Mouse (Mus musculus): Measurements from ENCODE around the gene Ccni.

Gene Ccni

DNA sequence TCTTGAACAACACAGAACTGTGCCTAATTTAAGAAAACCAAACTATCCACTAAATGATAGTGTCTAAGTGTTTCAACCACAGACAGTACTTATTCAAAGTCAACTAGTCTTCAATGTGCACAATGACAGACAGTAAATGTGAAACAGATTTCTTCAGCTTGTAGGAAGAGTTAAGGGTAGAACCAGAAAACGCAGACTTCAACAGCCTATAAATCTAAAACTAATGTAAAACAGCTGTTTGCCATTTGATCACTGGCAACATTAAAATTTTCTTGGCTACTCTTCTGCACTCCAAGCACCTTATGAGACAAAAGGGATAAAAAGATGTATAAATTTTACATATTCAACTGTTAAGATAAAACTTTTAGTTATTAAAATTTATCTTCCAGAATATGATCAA lies 5.1 kb downstream of the Ccni start:
- DNase-seq (ENCODE audit: low spot score in 2 of 2) = no peak

DNA sequence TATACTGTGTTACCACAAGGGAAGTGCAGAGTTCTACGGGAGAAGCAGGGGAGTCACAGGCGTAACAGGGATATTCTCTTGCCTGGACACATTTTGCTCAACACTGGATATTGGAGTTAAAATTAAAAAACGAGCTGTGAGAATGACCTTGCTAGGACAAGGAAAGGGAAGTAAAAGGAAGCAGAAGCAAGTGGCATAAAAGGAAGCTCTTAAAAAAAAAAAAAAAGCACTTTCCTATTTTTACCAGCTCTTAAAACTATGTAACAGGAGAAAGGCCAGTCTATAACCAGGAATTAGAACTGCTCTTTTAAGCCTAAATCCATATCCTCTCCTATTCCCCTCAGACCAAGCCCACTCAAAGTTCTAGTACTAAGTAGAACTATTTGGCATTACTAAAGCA lies 8.1 kb downstream of the Ccni start:
- no peak for DNase-seq (ENCODE audit: low spot score in 2 of 2)

DNA sequence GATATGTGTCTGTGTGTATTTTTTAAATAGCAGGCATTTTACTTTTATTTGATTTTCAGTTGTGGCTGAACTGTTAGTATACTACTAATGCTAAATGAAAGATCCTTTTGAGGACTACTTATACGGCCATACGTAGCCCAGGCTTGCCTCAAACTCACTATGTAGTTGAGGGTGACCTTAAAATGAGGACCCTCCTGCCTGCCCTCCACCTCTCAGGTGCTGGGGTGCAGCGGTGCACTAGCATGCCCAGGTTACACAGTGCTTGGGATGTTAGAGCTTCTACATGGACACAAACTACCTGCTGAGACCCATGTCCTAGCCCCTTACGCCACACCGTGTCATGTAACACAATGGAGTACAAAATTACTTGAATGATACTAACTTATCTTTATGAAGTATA lies 15.9 kb downstream of the Ccni start:
- no peak for DNase-seq (ENCODE audit: low spot score in 2 of 2)

DNA sequence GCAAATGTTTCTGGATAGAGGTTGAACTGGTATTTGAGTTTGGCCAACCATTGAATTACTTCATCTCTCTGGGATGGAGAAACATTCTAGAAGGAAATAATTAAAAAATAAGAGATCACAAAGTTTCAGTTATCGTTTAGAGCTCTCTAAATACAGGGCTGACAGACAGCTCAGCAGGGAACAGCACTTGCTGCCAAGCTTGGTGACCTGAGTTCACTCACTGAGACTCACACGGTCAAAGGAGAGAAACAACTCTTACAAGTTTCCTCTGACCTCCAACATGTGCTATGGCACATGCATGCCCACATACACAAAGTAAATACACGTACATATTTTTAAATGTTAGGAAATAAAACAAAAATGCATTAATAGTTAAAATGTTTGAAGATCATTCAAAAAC lies 16.7 kb downstream of the Ccni start:
- no peak for DNase-seq (ENCODE audit: low spot score in 2 of 2)

DNA sequence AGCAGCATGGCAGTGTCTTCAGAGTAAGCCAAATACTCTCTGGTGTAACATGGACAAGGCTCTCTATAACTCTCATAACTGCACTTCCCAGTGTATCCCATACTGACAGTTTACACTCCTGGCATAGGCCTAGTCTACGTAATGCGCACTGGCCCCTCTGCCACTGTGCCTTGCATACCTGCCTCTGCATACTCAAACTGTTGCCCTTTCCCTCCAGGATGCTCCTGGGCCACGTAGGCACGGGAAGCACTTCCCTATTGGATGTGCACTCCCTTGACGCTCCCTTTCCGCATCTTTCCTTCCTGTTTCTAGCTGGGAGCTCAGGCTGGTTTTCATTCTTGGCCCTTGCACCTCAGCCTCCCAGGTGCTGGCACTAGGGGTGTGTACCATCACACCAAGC lies 21.7 kb downstream of the Ccni start:
- DNase-seq (ENCODE audit: low spot score in 2 of 2) = no peak

DNA sequence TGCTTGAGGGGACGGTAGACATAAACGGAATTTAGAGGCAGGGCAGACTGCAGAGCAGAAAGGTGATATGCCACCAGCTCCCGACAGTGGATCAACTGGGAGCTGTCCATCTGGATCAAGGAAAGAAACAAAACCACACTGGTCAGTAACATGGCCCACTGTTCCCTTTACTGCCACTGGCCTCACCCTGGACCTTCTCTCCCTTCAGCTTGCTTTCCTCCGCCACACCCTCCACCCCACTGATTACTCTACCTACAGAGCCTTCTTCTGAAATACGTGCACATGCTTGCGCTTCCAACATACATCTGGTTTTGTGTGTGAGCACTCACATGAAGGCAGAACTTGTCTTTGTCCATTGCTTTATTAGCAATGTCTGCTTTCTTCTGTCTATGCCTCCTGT lies 23.0 kb downstream of the Ccni start:
- DNase-seq (ENCODE audit: low spot score in 2 of 2) = no peak

DNA sequence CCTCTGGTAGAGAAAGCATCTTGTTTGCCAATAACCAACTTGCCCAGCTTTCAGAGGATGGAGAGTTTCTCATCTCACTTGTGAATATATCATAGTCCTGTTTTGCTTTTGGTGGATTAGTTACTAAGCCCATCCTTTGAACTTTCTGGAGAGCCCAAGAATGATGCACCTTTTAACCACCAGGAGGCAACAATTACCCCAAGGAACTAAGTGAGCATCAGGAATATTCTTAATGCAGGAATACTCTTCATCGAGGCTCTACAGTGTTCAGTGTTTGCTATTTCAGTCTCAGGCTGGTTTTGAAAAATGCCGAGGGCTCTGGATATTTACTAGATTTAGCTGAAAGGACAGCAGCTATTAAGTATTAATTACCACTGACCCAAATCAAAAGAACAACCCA lies 26.0 kb downstream of the Ccni start:
- DNase-seq (ENCODE audit: low spot score in 2 of 2) = no peak

DNA sequence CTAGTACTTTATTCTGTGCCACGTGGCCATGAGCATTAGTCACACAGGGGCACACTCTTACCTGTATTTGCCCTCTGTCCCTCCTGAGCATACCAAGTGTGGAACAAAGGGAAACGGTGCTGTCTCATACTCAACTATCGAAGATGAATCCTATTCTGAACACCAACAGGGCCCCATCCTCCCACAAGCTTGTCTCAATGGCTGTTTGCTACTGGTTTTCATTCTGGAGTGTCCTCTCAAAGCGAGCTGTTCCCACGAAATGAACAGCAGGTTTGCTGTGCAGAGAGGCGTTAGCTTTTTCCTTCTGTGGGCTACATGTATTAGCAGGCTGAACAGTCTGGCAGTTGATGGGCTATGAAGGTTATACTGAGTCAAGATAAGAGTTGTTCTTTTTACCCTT lies 27.7 kb downstream of the Ccni start:
- no peak for DNase-seq (ENCODE audit: low spot score in 2 of 2)

DNA sequence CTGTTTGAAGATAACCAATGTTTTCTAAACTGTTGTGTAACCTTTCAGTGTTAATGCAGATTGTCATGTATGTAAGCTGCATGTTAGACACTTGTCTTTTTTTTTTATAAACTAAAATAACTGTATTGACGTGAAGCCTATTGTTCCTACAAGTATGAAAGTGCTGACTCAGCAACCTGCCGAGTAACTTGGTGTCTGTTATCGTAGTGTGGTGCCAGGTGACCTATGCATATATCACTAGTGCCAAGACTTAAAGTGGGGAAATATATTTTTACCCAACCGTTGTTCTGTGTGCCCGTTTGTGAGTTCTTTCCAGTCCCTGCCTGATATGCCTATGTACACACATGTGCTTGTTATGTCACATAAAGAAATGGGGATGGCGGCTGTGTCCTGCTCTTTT lies 31.6 kb downstream of the Ccni start:
- DNase-seq (ENCODE audit: low spot score in 2 of 2) = no peak

DNA sequence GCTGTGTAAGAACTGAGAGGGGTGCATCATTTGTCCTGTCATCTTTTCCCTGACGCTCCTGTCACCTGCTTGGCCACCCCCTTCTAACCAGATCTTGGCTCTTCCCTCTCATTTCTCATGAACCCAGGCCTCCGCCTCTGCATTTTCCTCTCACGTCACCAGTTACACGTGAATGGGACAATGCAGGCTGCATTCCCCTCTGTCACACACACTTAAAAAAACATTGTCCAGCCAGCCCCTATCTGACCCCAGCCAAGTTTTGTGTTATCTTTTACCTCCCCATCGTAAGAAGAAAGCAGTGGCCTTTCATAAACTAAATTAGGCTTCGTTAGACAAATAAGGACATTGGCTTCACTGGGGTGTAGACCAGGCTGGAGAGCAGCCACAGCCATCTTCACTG lies 33.8 kb downstream of the Ccni start:
- DNase-seq (ENCODE audit: low spot score in 2 of 2) = no peak

DNA sequence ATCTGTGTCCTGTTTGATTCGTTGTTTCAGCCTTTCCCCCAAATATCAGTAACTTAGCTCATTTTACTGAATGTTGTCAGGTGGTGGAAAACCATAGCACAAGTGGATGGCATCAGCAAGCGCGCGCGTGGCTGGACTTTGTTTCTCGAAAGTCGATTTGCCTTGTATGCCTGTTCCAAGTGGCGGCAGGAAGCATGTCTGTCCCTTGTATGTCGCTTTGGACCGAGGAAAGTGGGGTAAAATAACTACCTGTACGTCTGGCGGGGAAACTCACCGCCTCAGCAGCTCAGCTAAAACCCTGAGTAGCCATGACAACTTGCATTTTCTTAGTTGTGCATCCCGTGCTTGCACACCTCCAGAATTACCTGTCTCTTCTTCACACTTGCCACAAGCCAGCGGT lies 34.9 kb downstream of the Ccni start:
- no peak for DNase-seq (ENCODE audit: low spot score in 2 of 2)

DNA sequence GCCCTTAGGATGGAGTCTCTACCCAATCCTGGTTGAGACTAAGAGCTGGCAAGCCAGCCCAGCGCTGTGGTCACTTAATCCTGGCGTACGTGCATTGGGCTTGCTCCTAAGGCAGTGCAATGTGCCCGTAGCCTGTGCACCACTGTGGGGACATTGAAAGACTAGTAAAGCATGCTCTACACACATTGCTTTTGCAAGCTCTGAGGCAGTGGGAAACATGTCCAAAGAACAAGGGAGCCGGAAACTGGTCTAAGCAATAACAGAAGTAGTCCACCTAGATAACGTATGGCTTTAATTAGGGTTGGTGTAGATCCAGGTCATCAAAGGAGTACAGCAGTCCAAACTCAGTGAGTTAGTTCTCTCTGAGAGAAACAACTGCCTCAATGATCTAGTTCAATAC lies 37.6 kb downstream of the Ccni start:
- DNase-seq (ENCODE audit: low spot score in 2 of 2) = no peak

DNA sequence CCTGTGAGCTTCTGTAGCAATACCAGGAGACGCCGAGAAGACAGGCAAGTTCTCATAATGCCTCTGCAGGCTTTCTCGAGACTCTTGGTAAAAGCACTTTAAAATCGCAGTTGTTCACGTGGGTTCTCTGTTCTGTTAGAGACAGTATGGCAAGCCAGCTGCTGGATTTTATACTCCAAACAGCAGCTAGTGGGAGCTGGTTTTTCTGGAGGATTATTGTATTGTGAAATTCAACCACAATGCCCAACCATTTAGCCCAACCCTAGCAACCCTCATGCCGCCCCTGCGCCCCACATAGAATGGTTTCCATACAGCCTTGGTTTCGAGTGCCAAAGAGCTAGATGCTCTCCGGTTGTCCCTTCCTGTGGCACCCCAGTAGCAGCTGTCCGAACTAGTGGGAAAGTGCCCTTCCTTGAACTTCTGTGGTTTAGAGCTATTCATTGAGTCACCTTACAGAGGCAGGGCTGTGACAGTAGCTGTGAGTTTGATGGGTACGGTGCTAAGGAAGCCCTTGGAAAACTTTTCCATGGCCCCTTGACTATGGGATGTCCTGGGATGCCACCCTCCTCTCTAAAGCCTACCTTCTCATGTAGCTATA lies 38.3 kb downstream of the Ccni start:
- DNase-seq (ENCODE audit: low spot score in 2 of 2) = no peak

DNA sequence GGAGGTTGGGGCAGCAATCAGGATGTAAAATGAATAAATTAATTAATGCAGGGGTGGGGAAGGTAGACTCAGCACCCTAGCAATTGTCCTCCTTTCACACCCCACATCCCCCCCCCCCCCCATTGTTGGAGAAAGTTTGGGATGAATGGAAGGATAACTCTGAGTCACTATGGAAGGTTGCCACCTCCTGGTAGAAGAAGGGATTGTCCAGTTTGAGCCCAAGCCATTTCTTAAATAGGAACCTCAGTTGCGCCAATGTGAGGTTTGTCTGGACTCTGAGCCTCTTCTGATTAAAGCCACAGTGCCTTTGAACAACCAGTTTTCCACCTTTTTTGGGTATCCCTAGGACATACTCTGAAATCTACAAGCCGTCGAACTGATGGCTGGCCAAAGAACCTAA lies 42.8 kb downstream of the Ccni start:
- peak in 1 of 2 experiments; percentile 40 for DNase-seq (ENCODE audit: low spot score in 2 of 2)

DNA sequence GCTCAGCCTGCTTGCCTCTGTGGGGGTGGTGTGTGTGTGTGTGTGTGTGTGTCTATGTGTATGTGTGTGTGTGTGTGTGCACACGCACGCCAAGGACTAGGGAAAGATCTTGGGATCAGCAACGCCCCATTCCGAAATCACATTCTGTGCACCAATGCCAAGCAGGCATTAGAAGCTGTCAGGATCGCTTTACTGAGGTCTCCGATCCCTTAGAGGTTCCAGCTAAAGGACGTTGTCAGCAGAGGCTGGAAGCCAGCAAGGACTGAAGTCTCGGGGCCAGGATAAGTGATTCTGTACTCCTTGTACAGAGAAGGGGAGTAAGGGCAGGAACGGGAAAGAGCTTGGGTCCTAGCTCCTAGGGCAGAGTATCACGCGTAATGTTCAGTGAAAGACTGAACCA lies 51.9 kb downstream of the Ccni start:
- DNase-seq (ENCODE audit: low spot score in 2 of 2) = no peak

DNA sequence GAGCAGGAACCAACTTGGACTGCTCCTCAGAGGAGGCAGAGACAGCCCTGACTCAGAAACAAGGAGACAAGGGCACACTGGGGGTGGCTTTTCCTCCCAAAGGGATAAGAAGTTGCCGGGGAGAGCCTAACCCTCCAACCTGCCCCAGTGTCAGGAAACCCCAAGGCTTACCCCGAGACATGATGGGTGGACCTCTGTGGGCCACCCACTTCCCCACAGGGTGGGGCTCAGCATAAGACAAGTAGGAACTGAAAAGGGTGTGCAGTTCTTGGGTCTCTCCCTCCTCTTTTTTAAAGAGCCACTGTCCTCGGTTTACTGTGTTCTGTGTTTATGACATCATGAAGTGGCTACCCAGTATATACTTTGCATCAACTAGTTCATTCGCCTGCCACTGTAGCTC lies 53.8 kb downstream of the Ccni start:
- DNase-seq (ENCODE audit: low spot score in 2 of 2) = no peak

DNA sequence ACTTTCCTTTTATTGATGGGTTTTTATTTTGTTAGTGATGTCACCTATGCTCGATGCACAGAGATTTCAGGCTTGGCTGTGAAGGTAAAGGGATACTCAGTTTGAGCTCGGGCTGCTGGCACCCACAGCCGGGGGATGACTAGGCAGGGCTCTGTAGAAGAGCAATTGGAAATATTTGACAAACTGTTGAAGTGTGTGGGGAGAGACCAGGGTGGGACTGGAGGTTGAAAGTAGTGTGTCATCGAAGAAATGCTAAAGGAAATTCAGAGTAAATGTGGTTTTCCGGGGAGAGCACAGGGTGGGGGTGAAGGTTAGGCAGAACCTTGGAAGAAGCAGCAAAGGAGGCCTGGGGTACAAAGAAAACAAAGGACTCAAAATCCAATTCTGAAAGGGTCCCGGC lies 54.3 kb downstream of the Ccni start:
- no peak for DNase-seq (ENCODE audit: low spot score in 2 of 2)

DNA sequence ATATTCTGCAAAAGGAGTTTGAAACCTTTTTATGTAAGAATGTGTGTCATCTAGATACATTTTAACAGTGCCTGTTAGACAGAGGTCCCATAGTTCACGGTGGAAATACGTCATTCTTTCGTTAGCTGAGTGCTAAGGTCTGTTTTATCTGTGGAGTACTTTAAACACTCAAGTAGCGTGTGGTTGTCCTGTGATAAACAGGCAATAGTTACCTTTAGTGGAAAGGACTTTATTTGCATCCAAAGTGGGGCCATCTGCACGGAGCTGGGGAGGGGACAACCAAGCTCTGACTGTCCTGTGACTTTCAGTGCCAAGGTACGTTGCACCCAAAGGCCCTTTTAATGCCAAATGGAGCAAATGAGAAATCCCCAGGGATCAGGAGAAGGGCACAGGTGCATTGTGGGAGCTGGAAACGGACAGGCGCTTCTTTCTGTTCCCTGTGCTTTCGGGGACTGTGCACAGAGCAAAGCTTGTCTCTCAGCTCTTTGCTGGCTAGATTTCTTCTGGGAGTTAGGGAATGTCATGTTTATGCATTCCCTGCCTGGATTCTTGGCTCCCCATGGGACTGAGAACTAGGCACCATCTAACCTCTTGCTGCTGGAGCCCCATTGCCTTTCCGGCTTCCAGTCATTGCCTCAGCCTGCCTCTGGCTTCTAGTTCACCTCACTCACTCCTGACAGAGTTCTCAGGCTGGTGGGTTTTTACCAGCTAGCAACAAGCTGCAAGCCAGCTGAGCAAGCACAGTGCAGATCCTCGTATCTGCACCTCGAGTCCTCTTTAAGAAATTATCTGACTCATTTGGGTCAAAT lies 56.1 kb downstream of the Ccni start:
- no peak for DNase-seq (ENCODE audit: low spot score in 2 of 2)

DNA sequence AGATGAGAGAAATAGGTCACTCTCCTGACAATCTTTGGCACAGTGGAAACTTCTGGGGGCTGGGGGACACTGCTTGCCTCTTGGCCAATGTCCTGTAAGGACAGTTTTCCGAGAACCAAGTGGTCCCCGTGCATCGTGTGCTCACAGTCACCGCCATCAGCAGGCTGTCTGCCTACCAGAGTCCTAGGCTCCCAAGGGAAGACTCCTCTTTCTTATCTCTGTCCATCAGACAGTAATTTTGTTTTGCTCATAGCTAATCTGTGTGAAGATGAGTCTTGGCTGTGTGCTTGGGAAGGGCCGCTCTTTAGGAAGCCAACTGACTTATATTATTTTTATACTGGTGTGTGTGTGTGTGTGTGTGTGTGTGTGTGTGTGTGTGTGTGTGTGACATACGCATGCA lies 60.8 kb downstream of the Ccni start:
- no peak for DNase-seq (ENCODE audit: low spot score in 2 of 2)

DNA sequence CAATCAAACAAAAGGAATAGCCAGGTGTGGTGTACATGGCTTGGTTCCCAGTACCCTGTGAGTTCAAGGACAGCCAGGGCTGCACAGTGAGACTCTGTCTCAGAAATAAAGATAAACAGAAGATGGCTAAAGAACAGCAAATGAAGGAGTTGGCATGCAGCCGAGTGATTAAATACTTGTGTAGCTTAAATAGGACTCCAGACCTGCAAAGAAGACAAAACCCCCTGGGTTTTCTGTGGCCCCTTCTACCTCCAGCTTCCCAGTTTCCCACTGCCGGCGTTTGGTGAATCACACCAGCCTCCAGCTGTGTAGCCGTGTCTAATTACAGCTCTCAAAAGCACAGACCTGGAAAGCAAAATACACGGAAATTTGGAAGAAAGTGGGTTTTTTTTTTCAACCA lies 61.4 kb downstream of the Ccni start:
- DNase-seq (ENCODE audit: low spot score in 2 of 2) = no peak

DNA sequence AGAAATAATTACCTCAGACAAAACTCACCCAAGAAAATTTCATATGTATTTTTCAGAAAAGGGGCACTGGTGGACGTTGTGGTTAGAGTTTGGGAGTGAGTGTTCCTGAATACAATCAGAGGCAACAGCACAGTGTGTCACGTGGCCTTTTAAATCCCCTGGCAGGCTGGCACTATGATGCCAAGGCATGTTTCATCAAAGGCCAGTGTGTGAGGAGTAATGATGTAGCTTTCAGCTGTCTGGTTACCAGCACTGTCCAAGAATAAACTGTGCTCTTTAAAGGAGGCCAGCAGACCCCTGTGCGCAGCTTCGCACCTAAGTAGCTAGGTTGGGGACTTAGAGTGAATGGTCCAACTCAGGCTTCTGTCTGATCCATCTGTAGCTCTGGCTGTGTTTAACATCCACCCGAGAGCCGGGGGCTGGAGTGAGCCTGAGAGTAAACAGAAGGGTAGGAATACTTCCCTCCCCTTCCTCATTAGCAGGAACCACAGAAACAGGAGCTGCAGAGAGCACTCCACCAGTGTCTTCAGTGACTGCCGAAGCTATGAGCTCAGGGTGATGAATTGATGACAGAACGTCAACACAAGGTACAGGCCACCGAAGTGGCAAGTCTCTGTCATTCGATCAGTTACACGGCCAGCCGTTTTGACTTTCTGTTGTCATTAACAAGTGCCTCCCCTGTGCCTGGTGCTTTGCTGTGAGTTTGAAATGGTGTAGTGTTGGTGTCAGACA lies 62.8 kb downstream of the Ccni start:
- DNase-seq (ENCODE audit: low spot score in 2 of 2) = no peak

DNA sequence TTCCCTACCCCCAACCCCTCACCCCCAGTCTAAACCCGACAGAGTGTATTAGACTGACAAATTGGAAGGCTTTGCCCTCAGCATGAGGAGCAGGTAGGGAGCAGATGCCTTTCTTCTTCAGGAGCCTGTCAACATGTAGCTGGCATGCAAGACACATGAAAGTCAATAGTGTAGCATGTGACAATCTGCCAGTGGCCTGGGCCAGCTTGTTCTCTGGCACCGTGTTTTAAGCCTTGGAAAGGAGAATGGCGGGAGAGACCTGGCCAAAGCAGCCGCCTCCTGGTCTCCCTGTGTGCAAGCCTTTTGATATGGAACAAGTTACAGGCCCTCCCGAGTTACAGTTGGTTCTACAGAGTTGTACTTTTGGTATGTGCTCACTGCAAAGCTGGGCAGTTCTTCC lies 65.5 kb downstream of the Ccni start:
- no peak for DNase-seq (ENCODE audit: low spot score in 2 of 2)

DNA sequence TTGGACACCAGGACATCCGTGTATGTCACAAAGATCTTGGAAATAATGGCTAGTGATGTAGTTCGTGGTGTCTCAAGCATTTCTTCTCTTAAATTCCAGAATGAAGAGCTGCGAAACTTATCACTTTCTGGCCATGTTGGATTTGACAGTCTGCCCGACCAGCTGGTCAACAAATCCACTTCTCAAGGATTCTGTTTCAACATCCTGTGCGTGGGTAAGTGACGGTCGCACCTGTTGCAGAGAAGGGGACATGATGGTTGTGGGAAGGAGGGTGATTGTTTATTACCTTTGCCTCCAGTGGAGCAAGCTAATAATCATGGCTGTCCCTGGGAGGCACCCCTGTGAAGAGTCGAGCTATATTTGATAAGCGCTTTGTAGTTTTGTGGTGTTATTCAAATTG lies 66.9 kb downstream of the Ccni start:
- DNase-seq (ENCODE audit: low spot score in 2 of 2) = no peak
